Mouse (Mus musculus) monocyte, adult 2 months (primary cell): ENCODE results near the gene Pi4ka.
A peak's percentile ranks its signal among the peaks of the same experiment; 100 is the strongest.

ENCODE experiments used
- DNase-seq, 2 experiments: peaks; one replicate each; pipeline ENCODE4 v3.0.0; 2022; ENCODE audit warnings: low spot score in 2 of 2, low read depth in 1 of 2

Pi4ka gene

GRCm38 (mm10) chr16:17405736-17406443 is at the start of gene Pi4ka, which contains the start of gene Snap29:
TSS of gene Pi4ka (minus strand) at chr16:17406314.
TSS of gene Snap29 (plus strand) at chr16:17405986.
- peak; percentile 99 to 100 for DNase-seq

- no peak for DNase-seq
Measured at GRCm38 (mm10) chr16:17452373-17452715, 46.2 kb upstream of the Pi4ka start.

- peak; percentile 91 to 95 for DNase-seq
Measured at GRCm38 (mm10) chr16:17451541-17452372, 45.6 kb upstream of the Pi4ka start, which contains the start of gene Crkl. TSS of gene Crkl (plus strand) at chr16:17451987.

- no peak for DNase-seq
Measured at GRCm38 (mm10) chr16:17432576-17432975, 26.5 kb upstream of the Pi4ka start.

- no peak for DNase-seq
Measured at GRCm38 (mm10) chr16:17423021-17423420, 16.9 kb upstream of the Pi4ka start.

- no peak for DNase-seq
Measured at GRCm38 (mm10) chr16:17410209-17410608, 4.1 kb upstream of the Pi4ka start.

- no peak for DNase-seq
Measured at GRCm38 (mm10) chr16:17409046-17409445, 2.9 kb upstream of the Pi4ka start.

GRCm38 (mm10) chr16:17406512-17407231 is 558 bp upstream of the Pi4ka start:
- no peak for DNase-seq

GRCm38 (mm10) chr16:17405271-17405696 is 830 bp downstream of the Pi4ka start:
- no peak for DNase-seq

GRCm38 (mm10) chr16:17402855-17403254 is 3.3 kb downstream of the Pi4ka start:
- DNase-seq, result peak in 1 of 2 experiments; percentile 26

- no peak for DNase-seq
Measured at GRCm38 (mm10) chr16:17392784-17393183, 13.3 kb downstream of the Pi4ka start.

GRCm38 (mm10) chr16:17383594-17384326 is 22.4 kb downstream of the Pi4ka start:
- DNase-seq, result no peak

GRCm38 (mm10) chr16:17382306-17382705 is 23.8 kb downstream of the Pi4ka start:
- no peak for DNase-seq

GRCm38 (mm10) chr16:17358787-17359186 is 47.3 kb downstream of the Pi4ka start:
- DNase-seq, result no peak

- no peak for DNase-seq
Measured at GRCm38 (mm10) chr16:17356031-17356430, 50.1 kb downstream of the Pi4ka start.

GRCm38 (mm10) chr16:17346766-17347165 is 59.3 kb downstream of the Pi4ka start:
- no peak for DNase-seq

GRCm38 (mm10) chr16:17345813-17346155 is 60.3 kb downstream of the Pi4ka start:
- no peak for DNase-seq

- DNase-seq, result no peak
Measured at GRCm38 (mm10) chr16:17345141-17345812, 60.8 kb downstream of the Pi4ka start.

- no peak for DNase-seq
Measured at GRCm38 (mm10) chr16:17341847-17342246, 64.3 kb downstream of the Pi4ka start.

GRCm38 (mm10) chr16:17340705-17341104 is 65.4 kb downstream of the Pi4ka start:
- DNase-seq, result no peak
